Mouse (Mus musculus) urinary bladder, postnatal 36 days (tissue): ENCODE data around the gene 1700009N14Rik.

Source experiments
- DNase-seq, 2 experiments: peaks; one replicate each; pipeline ENCODE4 v3.0.0; 2022; ENCODE audit warnings: low spot score in 2 of 2, mixed read lengths in 1 of 2

The 1700009N14Rik gene

GRCm38 (mm10) chr4:39450069-39450468, at the start of gene 1700009N14Rik:
TSS of gene 1700009N14Rik (plus strand) at chr4:39450295.
- no peak for DNase-seq

GRCm38 (mm10) chr4:39437870-39438367, 12.2 kb upstream of the 1700009N14Rik start:
- DNase-seq = no peak

GRCm38 (mm10) chr4:39474291-39474690, 24.2 kb downstream of the 1700009N14Rik start:
- DNase-seq = no peak

GRCm38 (mm10) chr4:39486393-39486792, 36.3 kb downstream of the 1700009N14Rik start:
- DNase-seq = no peak

DNA sequence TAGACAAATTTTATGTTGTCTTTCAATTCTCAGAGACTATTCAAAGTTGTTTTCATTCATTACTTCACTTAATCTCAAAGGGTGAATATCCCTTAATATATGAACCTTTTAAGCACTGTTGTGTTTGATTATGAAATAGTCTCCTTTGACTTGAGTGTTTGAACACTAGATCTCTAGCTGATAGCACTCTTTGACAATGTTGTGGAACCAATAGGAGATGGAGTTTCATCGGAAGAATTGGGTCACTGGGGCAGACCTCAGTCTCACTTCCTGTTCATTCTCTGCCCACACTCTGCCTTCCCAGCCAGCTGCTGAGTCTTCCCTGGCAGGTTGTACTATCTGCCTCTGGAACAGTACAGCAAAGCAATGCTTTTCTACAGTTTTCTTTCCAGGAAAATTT, 43.5 kb downstream of the 1700009N14Rik start:
- DNase-seq = no peak

- DNase-seq = no peak
Measured at GRCm38 (mm10) chr4:39495875-39496274, 45.8 kb downstream of the 1700009N14Rik start.
